Mouse (Mus musculus) midbrain, embryonic 14.5 days (tissue): ENCODE data around the gene Zfp976. TPM values are rescaled to one million over a fixed set of nuclear protein-coding genes. Genes with fewer than 3 reads are reported as not detected.
"Not testable (repeated sequence)": the region's sequence is repeated elsewhere in the genome, so short reads cannot be mapped to it uniquely, and the experiment has no call there.

Source experiments
- ATAC-seq: fragments of 200-750 bp; cut with Nextera tagmentation; 2 replicates; pipeline ENCODE4 v1.8.0; 2017; ENCODE audit warnings: moderate number of reproducible peaks, moderate library complexity; ENCODE audit not compliant: low FRiP score, low TSS enrichment
- DNase-seq: peaks from one replicate; pipeline ENCODE4 v3.0.0-alpha.2; 2015
- H3K27ac ChIP-seq: fragments of 300-500 bp; sonication (generic); replicated peaks from 2 replicates; pipeline ENCODE4 v1.5.1; 2014; ENCODE audit warnings: mild to moderate bottlenecking, low read depth, low read length, moderate library complexity
- H3K27me3 ChIP-seq: fragments of 300-500 bp; sonication (generic); 2 replicates; pipeline ENCODE4 v1.6.1; 2014; ENCODE audit warnings: low read length, control low read depth, mixed read lengths; ENCODE audit not compliant: control insufficient read depth, insufficient read depth
- H3K36me3 ChIP-seq: fragments of 300-500 bp; sonication (generic); 2 replicates; pipeline ENCODE4 v1.6.1; 2014; ENCODE audit warnings: low read length, control low read depth; ENCODE audit not compliant: control insufficient read depth, insufficient read depth
- H3K4me1 ChIP-seq: fragments of 300-500 bp; sonication (generic); 2 replicates; pipeline ENCODE4 v1.6.1; 2014; ENCODE audit warnings: mild to moderate bottlenecking, antibody characterized with exemption, low read length, control low read depth; ENCODE audit not compliant: control insufficient read depth, insufficient read depth
- H3K4me2 ChIP-seq: fragments of 300-500 bp; sonication (generic); 2 replicates; pipeline ENCODE4 v1.6.1; 2014; ENCODE audit warnings: mild to moderate bottlenecking, low read length, moderate library complexity
- H3K4me3 ChIP-seq: fragments of 300-500 bp; sonication (generic); replicated peaks from 2 replicates; pipeline ENCODE4 v1.5.1; 2014; ENCODE audit warnings: low read depth, low read length
- H3K9ac ChIP-seq: fragments of 300-500 bp; sonication (generic); replicated peaks from 2 replicates; pipeline ENCODE4 v1.6.1; 2014; ENCODE audit warnings: mild to moderate bottlenecking, low read length, moderate library complexity
- H3K9me3 ChIP-seq: fragments of 300-500 bp; sonication (generic); 2 replicates; pipeline ENCODE4 v1.6.1; 2016; ENCODE audit warnings: low read length, control low read depth, mixed read lengths; ENCODE audit not compliant: control insufficient read depth
- WGBS: fragments of 180-500 bp; shearing (Covaris S2); extraction: QIAGEN DNeasy Blood & Tissue Kit; methylation state at CpG from one replicate; pipeline ENCODE4 v1.1.7; 2014; 5-methylcytosine and 5-hydroxymethylcytosine counted together
- polyA plus RNA-seq: library from polyadenylated mRNA; unstranded; fragments of >200 nt; fragmentation: Nextera tagmentation; extraction: Ambion mirVana; gene quantifications from 2 replicates; pipeline ENCODE4 v1.2.1, GENCODE M21; 2014

Zfp976 gene
- 1.4 and 3.1 TPM in 2 replicates for polyA plus RNA-seq

GRCm38 (mm10) chr7:42642152-42643115 lies at the start of gene Zfp976:
Gene Zfp976 (minus strand): TSS chr7:42642588.
- ATAC-seq (peak; percentile 94), DNase-seq (peak; percentile 83)
- H3K9me3 ChIP-seq, H3K36me3 ChIP-seq, H3K27ac ChIP-seq, H3K27me3 ChIP-seq, H3K4me1 ChIP-seq: not testable (repeated sequence)
- Histone ChIP-seq H3K9ac (peak within 1 kb of the TSS; percentile 37), H3K4me2 (peak within 1 kb of the TSS; percentile 50), H3K4me3 (peak within 1 kb of the TSS; percentile 35)
- WGBS, result 3% methylated on average over 25 of the region's 25 CpGs

DNA sequence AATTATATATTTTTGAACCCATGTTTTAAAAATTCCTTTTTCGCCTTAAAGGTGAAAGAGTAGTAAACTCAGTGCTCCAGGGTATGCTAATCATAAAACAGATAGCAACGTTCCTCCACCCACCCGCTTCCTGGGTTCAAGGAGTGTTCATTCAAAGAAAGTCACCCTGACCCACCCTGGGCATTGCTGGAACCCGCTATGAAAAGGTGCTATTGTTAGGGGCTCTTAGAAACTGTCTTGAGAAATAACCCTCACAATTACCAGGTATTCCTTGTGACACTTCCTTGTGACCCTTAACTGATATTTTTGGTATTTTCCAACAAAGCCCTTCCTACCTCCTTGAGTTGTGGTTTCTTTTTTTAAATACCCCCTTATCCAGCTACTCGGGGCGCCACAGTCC lies 37.7 kb upstream of the Zfp976 start:
- WGBS, result 91% methylated on average over 6 of the region's 6 CpGs
- H3K27ac ChIP-seq, DNase-seq, H3K4me3 ChIP-seq, H3K27me3 ChIP-seq, H3K4me2 ChIP-seq, H3K9ac ChIP-seq, H3K36me3 ChIP-seq, ATAC-seq, H3K4me1 ChIP-seq: not testable (repeated sequence)
- H3K9me3 ChIP-seq, result peaks cover 17% of the 10 kb centered on the region

- DNase-seq, H3K27ac ChIP-seq, H3K36me3 ChIP-seq, H3K9ac ChIP-seq, H3K4me2 ChIP-seq, H3K4me3 ChIP-seq, H3K27me3 ChIP-seq, ATAC-seq, H3K4me1 ChIP-seq: not testable (repeated sequence)
- peaks cover 17% of the 10 kb centered on the region for H3K9me3 ChIP-seq
These were observed 37.3 kb upstream of the Zfp976 start for GRCm38 (mm10) chr7:42679646-42680045.

GRCm38 (mm10) chr7:42660140-42660539 lies 17.8 kb upstream of the Zfp976 start:
- not testable (repeated sequence) for H3K4me1 ChIP-seq

GRCm38 (mm10) chr7:42655211-42655610 lies 12.8 kb upstream of the Zfp976 start:
- not testable (repeated sequence) for ATAC-seq, H3K4me1 ChIP-seq, H3K27ac ChIP-seq, H3K9ac ChIP-seq, H3K4me3 ChIP-seq, DNase-seq, H3K36me3 ChIP-seq, H3K4me2 ChIP-seq, H3K27me3 ChIP-seq
- 65% methylated on average over 2 of the region's 2 CpGs for WGBS
- H3K9me3 ChIP-seq, result peaks cover 30% of the 10 kb centered on the region

More at GRCm38 (mm10) chr7:42660140-42660539, 17.8 kb upstream of the Zfp976 start:
- peaks cover 41% of the 10 kb centered on the region for H3K9me3 ChIP-seq
- H3K36me3 ChIP-seq, H3K4me3 ChIP-seq, H3K27me3 ChIP-seq, ATAC-seq, DNase-seq, H3K4me2 ChIP-seq, H3K9ac ChIP-seq, H3K27ac ChIP-seq: not testable (repeated sequence)
- 77% methylated on average over 5 of the region's 5 CpGs for WGBS

- Histone ChIP-seq H3K4me2 (peak overlapping the region; percentile 50), H3K4me3 (peak overlapping the region; percentile 35; the same call in 1 of the 2 replicates)
- H3K36me3 ChIP-seq, DNase-seq, ATAC-seq, H3K9me3 ChIP-seq, H3K4me1 ChIP-seq, H3K27ac ChIP-seq, H3K27me3 ChIP-seq, H3K9ac ChIP-seq: not testable (repeated sequence)
- 18% methylated on average over 3 of the region's 3 CpGs for WGBS
These were observed 782 bp upstream of the Zfp976 start for GRCm38 (mm10) chr7:42643120-42643620.

GRCm38 (mm10) chr7:42631031-42631430 lies 11.4 kb downstream of the Zfp976 start:
- H3K4me1 ChIP-seq, H3K4me2 ChIP-seq, H3K27me3 ChIP-seq, DNase-seq, ATAC-seq, H3K27ac ChIP-seq, H3K9ac ChIP-seq, H3K4me3 ChIP-seq, H3K36me3 ChIP-seq: not testable (repeated sequence)
- peaks cover 13% of the 10 kb centered on the region for H3K9me3 ChIP-seq

DNA sequence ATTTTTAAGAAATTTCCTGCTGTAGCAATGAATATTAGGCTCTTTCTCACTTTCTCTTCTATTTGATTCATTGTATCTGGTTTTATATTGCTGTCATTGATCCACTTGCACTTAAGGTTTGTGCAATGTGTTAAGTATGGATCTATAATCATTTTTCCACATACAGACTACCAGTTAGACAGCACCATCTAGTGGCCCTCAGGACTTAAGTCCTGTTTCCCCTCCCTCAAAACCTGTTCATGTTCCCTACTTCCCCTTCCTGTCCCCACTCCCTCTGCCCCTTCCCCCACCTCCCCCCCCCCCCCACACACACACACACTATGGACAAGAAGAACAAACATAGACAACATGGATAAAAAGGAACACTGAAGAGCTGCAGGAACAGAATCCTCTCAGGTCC lies 46.7 kb downstream of the Zfp976 start:
- ATAC-seq, H3K4me2 ChIP-seq, H3K4me1 ChIP-seq, H3K27ac ChIP-seq, H3K27me3 ChIP-seq, H3K36me3 ChIP-seq, H3K4me3 ChIP-seq, DNase-seq, H3K9ac ChIP-seq: not testable (repeated sequence)
- H3K9me3 ChIP-seq, result peaks cover 26% of the 10 kb centered on the region

GRCm38 (mm10) chr7:42592413-42592812 lies 50.0 kb downstream of the Zfp976 start, which contains the start of gene Zfp977:
Gene Zfp977 (minus strand): TSS chr7:42592547.
- not testable (repeated sequence) for H3K36me3 ChIP-seq, ATAC-seq, DNase-seq, H3K9ac ChIP-seq, H3K27me3 ChIP-seq, H3K4me1 ChIP-seq, H3K27ac ChIP-seq, H3K4me2 ChIP-seq, H3K4me3 ChIP-seq
- H3K9me3 ChIP-seq, result peaks cover 24% of the 10 kb centered on the region
- 87% methylated on average over 11 of the region's 11 CpGs for WGBS
